Mouse (Mus musculus): ENCODE measurements at regions not wholly inside any gene's neighbourhood (a gene's known extent, or its start where the extent isn't known, plus 50 kb on each side); places are given as distances from the start of the nearest gene placed in this dataset.

GRCm38 (mm10) chr13:83740101-83740500 lies 236.3 kb downstream of the Mef2c start:
- TF ChIP-seq CHD2 (IDR thresholded peaks at IDR 0.05; ENCODE audit: low read depth, low read length) = no peak
- no peak for TF ChIP-seq MAFK (IDR thresholded peaks at IDR 0.05; ENCODE audit: insufficient read depth, low read depth, low read length)
- TF ChIP-seq ZNF384 (IDR thresholded peaks at IDR 0.05; ENCODE audit: low read depth, low read length) = no peak
- no peak for TF ChIP-seq ZC3H11A (IDR thresholded peaks at IDR 0.05; ENCODE audit: borderline replicate concordance, low read depth, low read length)
